Mouse (Mus musculus): ENCODE data around the gene Nde1. TPM values are rescaled to one million over a fixed set of nuclear protein-coding genes. Genes with fewer than 3 reads are reported as not detected.

Gene Nde1
- total RNA-seq, 1 experiment from 2014 or later: 52.1 TPM

DNA sequence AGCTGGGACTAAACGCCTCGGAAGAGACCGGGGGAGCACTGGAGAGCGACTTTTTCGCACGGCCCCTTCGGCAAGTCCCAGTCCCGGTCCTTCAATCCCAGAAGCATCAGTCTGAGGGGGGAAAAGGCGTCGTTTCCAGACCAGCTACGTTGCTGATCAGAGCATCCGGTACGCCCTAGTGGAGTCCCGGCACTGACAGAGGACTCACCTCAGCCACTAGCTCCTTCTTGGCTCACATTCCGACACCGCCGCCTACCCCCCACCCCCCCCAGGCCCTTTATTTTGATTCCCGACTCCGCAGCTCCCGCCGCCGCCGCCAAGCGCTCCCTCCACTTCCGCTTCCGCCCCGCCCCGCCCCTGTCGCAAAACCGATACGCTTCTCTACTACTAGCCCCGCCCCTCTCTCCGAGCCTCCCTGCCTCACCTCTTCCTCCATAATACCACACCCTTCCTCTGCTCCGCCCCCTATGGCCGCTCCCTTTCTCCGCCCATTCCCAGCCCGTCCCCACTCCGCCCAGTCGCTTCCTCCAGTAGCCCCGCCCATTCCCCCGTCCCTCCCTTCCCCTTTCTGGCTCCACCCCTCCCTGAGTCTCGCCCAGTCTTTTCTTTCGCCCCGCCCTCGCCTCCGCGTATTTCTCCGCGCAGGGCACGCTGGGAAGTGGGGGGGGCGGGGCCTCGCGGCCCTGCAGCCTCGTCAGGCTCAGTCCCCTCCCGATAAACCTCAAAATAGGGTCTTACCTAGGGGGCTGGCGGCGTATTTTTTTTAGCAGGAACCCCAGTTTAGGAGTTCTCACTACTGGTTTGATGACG lies 3.9 kb upstream of the Nde1 start:
- ATAC-seq (ENCODE audit: extremely low read depth, insufficient number of reproducible peaks, low FRiP score, poor library complexity, severe bottlenecking): peak; percentile 93

DNA sequence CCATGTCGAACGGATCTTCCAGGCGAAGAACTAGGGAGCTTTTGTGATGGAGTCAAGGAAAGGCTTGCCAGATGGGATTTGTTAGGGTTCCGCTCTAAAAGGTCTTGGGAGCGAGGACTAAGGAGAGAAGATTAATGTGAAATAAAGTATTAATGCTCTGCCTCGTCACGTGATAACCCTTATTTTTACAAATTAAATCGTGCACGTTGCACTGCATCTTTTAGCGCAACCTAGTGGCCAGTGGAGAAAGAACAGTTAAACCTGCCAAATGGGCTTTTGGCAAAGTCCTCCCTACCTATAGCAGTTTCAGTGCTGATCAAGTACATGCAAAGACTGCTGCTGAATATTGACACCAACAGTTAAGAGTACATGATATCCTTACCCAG lies 3.3 kb upstream of the Nde1 start:
- ATAC-seq (ENCODE audit: extremely low read depth, insufficient number of reproducible peaks, low FRiP score, poor library complexity, severe bottlenecking): peak; percentile 28

DNA sequence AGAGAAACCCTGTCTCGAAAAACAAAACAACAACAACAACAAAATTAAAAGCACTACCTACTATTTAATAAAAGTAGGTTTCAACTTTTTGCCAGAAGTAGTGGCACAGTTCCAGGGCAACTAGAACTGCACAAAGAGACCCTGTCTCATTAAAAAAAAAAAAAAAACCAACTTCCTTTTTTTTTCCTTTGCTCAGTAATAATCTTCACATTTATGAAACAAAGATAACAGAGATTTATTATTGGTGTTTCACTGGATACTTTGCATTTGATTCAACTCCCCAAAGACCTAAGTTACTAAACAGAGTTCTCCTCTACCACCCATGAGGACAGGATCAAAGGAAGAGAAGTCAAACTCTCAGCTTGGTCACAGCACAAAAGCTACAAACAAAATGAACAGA lies 2.1 kb upstream of the Nde1 start:
- no peak for ATAC-seq (ENCODE audit: extremely low read depth, insufficient number of reproducible peaks, low FRiP score, poor library complexity, severe bottlenecking)

GRCm38 (mm10) chr16:14163731-14164130 lies 656 bp downstream of the Nde1 start:
- ATAC-seq (ENCODE audit: extremely low read depth, insufficient number of reproducible peaks, low FRiP score, poor library complexity, severe bottlenecking): no peak

DNA sequence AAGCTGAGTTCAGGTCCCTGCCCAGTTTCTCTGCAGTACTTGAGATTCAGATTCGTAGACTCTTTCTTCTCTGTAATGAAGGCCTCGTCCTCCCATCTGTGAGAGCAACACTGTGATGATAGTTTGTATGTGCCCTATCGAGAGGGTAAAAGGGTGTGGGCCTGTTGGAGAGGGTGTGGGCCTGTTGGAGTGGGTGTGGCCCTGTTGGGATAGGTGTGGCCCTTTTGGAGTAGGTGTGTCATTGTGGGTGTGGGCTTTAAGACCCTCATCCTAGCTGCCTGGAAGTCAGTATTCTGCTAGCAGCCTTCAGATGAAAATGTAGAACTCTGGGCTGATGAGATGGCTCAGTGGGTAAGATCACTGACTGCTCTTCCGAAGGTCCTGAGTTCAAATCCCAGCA lies 3.4 kb downstream of the Nde1 start:
- ATAC-seq (ENCODE audit: extremely low read depth, insufficient number of reproducible peaks, low FRiP score, poor library complexity, severe bottlenecking): no peak

DNA sequence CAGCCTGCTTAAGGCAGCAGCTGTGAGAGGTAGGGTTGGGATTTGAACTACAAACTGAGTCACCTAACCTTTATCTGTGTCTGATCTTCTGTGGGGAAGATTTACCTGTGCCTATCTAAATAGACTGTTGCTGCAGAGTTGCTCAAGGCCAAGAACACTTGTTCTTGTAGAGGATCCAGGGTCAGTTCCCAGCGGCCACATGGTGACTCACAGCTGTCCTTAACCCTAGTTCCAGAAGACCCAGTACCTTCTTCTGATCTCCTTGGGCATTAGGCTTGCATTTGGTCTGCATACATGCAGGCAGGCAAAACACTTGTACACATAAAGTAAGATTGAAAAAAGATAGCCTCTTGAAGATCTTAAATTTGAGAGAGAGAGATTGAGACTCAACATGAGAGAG lies 6.6 kb downstream of the Nde1 start:
- no peak for ATAC-seq (ENCODE audit: extremely low read depth, insufficient number of reproducible peaks, low FRiP score, poor library complexity, severe bottlenecking)

GRCm38 (mm10) chr16:14178041-14178440 lies 15.0 kb downstream of the Nde1 start:
- ATAC-seq (ENCODE audit: extremely low read depth, insufficient number of reproducible peaks, low FRiP score, poor library complexity, severe bottlenecking): no peak

GRCm38 (mm10) chr16:14180163-14180733 lies 17.2 kb downstream of the Nde1 start:
- no peak for ATAC-seq (ENCODE audit: extremely low read depth, insufficient number of reproducible peaks, low FRiP score, poor library complexity, severe bottlenecking)

DNA sequence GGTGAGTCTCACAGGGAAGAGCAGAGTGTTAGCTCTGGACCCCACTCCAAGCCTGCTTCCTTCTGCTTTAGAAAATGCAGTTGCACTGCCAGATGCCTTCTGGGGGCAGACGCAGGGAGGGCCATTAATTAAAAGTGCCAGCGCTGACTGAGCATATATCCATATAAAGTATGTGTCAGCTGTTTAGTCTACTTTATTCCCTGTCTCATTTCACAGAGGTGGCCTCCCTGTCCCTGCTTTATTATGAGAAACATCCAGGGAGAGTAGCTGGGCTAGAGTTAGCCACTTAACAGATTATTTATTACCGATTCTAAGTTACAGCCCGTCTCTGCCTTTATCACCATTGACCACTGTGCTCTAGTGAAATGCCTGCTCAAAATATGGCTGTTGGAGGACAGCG lies 19.3 kb downstream of the Nde1 start:
- no peak for ATAC-seq (ENCODE audit: extremely low read depth, insufficient number of reproducible peaks, low FRiP score, poor library complexity, severe bottlenecking)

DNA sequence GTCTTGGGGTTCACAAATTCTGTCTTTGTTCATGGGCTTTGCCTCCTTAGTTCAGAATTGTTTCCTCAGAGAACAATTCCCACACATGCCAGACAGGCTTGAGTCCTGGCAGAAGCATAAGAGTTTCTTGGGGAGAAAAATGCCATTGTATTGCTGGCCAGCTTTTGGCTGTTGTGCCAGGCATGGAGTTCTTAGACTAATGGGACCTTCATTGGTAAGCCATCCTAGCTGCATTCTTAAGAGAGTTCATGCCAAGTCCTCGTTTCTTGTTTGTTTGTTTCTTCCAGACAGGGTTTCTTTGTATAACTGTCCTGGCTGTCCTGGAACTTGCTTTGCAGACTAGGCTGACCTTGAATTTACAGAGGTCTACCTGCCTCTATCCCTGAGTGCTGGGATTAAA lies 20.8 kb downstream of the Nde1 start:
- ATAC-seq (ENCODE audit: extremely low read depth, insufficient number of reproducible peaks, low FRiP score, poor library complexity, severe bottlenecking): no peak

DNA sequence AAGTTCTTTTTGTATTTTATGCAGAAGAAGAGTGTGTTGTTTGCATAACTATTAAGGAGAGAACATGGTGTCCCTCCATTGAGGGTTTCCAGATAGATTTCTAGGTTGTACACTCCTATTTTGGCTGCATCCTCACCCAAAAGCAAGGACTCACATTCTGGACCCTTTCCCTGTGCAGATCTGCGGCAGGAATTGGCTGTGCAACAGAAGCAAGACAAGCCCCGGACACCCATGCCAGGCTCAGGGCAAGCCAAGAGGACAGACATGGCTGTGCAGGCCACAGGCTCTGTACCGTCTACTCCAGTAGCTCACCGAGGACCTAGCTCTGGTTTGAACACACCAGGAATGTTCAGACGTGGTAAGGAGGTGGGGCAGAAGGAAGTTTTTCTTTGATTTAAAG lies 22.4 kb downstream of the Nde1 start:
- no peak for ATAC-seq (ENCODE audit: extremely low read depth, insufficient number of reproducible peaks, low FRiP score, poor library complexity, severe bottlenecking)

- no peak for ATAC-seq (ENCODE audit: extremely low read depth, insufficient number of reproducible peaks, low FRiP score, poor library complexity, severe bottlenecking)
These were observed 31.3 kb downstream of the Nde1 start for GRCm38 (mm10) chr16:14194164-14194950.

GRCm38 (mm10) chr16:14195427-14195826 lies 32.4 kb downstream of the Nde1 start:
- peak; percentile 37; the same call in 1 of the 2 replicates for ATAC-seq (ENCODE audit: extremely low read depth, insufficient number of reproducible peaks, low FRiP score, poor library complexity, severe bottlenecking)

DNA sequence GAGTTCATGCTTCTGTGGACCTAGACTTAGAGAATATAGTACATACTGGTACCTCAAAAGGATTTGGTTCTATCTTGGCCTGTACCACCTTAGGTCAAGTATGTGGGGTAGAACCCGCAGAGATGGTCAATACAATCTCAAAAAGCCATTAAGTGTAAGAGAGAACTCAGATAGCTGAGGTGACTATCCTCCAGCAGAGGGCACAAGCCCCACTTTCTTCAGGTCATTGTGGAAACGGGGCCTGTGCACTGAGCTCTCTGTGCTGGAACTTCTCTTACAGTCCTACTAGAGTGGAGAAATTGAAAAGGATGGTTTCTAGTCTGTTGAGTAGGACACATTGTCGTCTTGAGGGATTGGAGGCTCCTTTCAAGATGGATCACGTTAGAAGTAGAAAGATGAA lies 35.7 kb downstream of the Nde1 start:
- ATAC-seq (ENCODE audit: extremely low read depth, insufficient number of reproducible peaks, low FRiP score, poor library complexity, severe bottlenecking): no peak

DNA sequence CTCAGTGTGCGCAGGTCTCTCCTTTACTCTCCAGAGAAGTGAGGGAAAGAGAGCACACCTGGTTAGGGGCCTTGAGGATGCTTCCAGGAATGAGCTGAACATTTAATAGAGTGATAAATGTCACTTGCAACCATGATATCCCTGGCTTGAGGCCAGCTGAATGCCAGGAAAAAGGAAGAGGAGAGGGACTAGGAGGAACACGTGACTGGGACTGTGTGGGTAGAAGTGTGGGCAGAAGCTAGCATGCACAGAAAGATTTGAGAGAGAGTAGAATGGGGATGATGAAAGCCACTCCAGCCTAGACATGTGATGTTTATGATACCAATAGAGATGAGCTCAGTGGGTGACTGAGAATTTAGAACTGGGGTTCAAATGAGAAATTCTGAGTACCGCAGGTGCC lies 52.1 kb downstream of the Nde1 start:
- no peak for ATAC-seq (ENCODE audit: extremely low read depth, insufficient number of reproducible peaks, low FRiP score, poor library complexity, severe bottlenecking)

- ATAC-seq (ENCODE audit: extremely low read depth, insufficient number of reproducible peaks, low FRiP score, poor library complexity, severe bottlenecking): peak; percentile 60; the same call in 1 of the 2 replicates
These were observed 74.1 kb downstream of the Nde1 start for GRCm38 (mm10) chr16:14237100-14237723.

GRCm38 (mm10) chr16:14242059-14242458 lies 79.0 kb downstream of the Nde1 start:
- ATAC-seq (ENCODE audit: extremely low read depth, insufficient number of reproducible peaks, low FRiP score, poor library complexity, severe bottlenecking): no peak

Measured in neutrophil, adult 5-6 weeks (primary cell).